Mouse (Mus musculus) spleen, adult 18-20 months (tissue): ENCODE data around the gene Rnf17.

Experiments
- DNase-seq, 2 experiments: peaks; one replicate each; pipeline ENCODE4 v3.0.0; 2022; ENCODE audit warnings: mixed read lengths in 2 of 2

Gene Rnf17

DNA sequence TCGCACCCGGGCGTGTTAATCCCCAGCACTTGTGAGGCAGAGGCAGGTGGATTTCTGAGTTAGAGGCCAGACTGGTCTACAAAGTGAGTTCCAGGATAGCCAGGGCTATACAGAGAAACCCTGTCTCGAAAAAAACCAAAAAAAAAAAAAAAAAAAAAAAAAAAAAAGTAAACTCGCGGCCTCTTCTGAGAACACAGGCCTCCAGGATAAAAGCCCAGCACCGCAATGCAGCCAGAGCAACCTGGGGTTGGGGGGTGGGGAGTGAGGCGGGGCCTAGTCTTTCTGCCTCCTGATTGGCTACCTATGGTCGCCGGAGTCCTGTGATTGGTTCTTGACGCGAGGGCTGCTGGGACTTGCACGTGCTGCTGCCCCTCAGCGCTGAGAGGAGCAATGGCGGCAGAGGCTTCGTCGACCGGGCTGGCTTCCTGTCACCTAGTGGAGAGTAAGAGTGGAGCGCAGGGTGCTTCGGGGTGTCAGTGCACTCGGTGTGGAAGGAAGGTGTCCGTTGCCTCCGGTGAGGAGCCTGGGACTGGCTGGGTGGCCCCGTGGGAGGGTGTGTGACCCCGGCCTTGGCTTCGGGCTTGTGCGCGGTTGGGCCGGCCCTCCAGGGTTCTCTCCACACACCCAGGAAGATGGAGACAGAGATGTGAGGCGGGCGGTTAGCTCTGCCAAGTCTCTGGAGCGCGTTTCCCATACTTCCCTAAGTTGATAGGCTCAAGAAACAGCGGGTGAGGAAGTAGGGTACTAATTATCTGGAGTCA is at the start of gene Rnf17:
Gene Rnf17, plus strand, starts transcription at position 271 of the 761 bp plus-strand sequence.
- no peak for DNase-seq

DNA sequence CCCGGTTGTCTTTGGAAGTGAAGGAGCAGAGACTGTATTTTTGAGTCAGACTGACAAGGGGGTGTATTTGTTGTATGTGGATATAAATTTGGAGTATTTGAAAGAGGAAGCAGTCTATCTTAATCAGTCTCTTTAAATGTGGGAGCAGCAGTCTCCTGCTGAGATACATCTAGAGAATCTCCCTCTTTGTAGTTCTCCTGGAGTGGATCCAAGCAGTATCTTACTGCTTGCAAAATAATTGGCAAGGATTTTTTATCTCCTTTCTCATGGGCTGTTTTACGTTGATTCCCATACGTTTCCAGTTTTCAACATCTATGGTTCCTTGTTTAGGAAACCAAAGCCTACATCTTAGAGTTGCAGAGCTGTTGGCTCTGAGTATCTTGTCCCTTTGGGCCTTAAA is 47.6 kb upstream of the Rnf17 start:
- DNase-seq, result no peak

DNA sequence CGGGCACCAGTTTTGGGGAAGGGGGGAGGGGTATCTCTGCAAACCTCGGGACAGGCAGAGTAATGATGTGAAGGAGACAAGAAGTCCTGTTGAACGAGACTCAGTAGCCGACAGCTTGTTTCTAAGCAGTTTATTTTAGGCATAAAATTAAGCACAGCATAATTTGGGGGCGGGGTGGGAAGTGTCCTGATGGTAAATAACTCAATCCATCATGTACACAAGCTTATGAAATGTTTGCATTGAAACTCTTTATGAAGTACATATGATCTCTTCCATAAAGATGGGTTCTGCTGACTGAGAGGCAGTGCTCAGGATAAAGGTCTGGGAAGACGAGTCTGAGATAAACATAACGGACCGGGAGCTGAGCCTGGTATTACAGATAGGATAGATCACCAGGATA is 47.0 kb upstream of the Rnf17 start:
- no peak for DNase-seq

DNA sequence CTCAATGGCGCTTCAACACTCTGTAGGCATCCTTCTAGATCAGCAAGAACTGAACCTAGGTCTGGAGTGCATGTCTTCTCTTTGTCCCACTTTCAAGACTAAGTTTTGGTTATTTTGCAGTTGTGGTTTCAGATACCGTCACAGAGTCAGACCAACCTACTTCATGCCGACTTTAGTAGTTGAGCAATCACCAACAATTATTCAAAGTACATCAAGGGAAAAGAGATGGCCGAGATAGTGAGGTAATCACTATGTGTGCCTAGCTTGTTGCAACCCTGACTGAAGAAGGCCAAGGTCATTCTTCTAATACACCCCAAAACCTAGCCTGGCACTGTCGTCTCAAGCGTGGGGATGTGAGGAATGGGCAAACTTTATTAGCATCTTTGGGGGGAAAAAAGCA is 46.2 kb upstream of the Rnf17 start:
- no peak for DNase-seq

DNA sequence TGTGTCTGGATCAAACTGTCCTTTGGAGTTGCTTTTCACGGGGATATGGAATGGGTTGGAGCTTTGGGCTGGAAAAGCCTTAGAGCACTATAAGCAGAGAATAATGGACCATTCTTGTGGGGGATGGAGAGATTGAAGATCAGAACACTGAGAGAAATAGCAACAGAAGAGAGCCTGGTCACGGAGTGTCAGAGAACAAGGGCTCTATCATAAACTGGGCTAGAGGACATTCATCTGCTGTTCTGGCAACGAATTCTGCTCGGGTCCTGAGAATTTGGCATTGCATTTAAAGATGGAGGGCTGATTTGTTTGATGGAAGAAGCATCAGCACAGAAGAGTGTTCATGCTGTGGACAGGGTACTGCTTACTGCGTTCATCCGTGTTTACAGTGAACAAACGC is 44.0 kb upstream of the Rnf17 start:
- DNase-seq, result no peak

DNA sequence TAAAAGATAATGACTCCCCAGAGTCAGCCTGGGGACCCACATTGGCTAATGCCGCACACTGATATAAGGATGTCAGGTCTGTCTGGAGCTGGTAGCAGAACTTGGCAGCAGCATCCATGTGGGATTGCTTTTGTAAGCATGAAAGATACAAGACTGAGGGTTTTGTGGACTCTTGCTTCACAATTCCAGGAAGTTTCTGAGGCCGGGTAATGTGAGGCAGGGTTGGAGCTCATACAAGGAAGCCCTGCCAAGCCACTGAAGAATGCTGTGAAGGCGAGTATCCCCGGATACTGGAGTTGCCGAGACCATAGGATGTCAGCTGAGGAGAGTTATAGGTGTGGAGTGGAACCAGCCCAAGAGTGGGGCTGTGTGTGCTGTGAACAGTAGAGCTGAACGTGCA is 43.2 kb upstream of the Rnf17 start:
- no peak for DNase-seq

DNA sequence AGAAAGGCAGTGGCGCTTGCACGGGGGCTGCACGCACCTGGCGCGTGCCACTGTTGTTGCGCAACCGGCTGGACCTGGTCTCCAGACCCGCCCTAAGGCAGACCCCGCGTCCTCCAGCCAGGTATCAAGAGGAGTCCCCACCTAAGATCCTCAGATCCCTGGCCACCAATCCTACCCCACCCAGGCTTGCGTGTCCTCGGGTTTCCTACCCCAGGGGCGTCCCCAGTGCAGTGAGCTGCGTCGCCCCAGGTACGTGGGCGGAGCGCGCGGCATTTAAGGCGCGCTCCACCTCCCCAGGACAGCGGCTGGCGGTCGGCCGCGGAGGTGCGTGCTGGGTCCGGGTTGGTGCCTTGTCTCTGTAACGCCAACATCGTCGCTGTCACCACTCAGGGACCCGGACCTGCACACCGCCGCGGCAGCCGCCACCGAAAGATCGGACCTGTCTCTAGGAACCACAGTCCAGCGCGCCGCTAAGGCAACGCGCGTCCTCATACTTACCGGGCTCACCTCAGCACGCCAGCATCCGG is 37.6 kb upstream of the Rnf17 start, which contains the start of gene Atp12a:
Gene Atp12a, plus strand, starts transcription at position 358 of the 527 bp plus-strand sequence.
- no peak for DNase-seq

DNA sequence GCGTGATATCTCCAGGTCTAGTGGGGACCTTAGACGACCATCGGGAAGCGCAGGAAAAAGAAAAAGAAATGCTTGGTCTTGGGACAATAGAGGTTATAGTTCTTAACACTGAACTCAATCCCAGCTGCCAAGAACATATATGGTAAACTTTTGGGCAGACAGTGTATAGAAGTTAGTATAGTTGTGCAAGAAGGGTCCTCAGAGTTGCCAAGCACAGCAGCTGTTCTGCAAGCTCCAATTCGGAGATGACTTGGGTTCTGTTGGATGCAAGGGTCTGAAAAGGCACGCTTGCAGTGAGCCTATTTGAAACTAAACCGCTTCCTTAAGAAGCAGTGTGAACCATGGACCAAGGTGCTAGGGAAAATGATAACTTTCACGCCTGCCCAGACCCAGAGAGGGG is 37.1 kb upstream of the Rnf17 start:
- DNase-seq, result no peak

DNA sequence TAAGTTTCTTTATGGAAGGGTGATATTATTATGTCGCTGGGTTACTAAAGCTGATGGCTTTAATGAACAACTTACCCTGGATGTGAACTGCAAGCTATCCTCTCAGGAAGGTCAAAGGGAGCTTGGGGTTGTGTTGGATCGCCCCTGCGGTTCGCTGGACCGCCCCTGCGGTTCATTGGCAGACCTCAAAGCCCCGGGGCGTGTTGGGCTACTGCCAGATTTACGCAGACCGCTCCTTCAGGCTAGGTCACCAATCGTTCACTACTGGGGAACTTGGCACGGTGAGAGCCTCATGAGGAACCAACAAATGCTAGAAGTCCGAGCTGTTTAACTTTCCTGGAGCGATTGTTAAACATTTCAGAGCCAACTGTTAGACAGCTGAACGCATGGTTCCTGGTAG is 35.7 kb upstream of the Rnf17 start:
- no peak for DNase-seq

DNA sequence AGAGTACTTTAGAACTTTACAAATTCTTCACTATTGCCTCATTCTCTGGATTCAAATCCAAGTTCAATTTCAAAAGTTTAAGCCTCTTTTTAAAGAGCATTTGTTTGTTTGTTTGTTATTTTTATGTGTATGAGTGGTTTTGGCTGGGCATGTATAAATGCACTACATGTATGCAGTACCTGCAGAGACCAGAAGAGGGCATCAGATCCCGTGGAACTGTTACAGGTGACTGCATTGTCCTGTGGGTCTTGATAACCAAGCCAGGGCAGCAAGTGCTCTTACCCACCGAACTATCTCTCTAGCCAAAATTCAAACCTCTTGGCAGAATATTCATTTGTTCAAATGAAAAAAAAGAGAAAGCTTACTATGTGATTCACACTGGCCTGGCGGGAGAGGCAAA is 33.5 kb upstream of the Rnf17 start:
- DNase-seq, result peak in 1 of 2 experiments; percentile 9

DNA sequence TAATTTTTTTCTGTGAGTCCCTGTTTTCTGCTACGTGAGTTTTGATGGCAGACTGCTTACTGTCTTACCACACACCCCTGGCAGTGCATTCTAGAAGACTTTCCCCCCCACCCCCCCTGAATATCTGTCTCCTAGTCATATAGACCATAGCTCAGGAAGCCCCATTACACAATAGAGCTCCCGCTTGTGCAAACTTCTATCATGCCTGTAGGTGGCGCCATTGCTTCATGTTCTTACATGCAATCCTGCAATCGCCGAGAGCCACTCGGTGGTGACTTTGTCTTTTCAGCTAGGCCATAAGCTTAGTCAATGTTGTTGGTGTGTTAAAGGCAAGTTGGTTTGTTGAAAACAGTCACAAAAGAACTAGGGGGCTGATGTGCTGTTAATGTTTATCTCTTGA is 26.6 kb upstream of the Rnf17 start:
- DNase-seq, result peak; percentile 14 to 57

DNA sequence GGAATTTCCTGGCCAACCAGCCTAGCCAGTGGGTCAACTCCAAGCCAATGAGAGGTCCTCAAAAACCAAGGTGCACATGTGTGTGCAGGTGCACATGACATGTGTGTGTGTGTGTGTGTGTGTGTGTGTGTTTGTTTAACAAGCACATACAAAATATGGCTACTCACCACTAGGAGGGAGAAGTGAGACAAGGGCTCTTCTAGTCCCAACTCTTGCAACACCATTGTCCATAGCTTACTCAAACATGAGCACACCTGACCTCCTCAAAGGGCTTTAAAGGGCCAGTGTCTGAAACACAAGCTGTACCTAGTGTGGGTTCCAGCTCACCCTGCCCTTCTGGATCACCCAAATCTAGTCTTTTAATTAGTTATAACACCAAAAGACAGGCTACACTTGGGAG is 24.6 kb upstream of the Rnf17 start:
- DNase-seq, result no peak

DNA sequence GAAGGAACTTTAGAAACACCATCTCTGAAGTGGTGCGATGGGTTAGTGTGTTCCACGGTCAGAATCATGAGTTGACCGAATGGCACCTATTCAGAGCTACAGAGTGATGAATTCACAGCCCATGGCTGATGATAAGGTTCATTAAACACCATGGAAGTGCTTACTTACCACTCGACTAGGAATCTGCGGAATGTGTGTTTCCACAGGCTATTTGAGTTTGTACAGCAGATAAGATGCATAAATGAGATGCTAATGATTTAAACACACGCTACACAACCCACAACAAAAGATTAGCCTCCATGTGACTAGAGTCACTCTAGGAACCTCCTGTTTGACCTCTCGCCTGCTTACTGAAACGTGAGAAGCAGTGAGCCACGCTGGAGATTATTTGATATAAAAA is 23.0 kb upstream of the Rnf17 start:
- DNase-seq, result no peak

DNA sequence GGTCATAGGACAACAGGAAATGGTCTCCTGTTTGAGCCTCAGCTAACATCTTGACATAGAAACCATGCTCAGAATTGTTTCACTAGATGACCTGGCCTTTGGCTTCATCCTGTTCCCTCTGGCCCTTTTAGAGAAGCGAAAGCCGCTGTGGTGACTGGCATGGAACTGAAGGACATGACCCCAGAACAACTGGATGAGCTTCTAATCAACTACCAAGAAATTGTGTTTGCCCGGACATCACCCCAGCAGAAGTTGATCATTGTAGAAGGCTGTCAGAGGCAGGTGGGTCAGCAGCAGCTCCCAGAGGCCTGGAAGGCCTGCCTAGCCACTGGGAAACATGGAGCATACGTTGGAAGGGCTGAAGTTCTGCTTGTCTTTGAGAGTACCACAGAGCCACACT is 20.0 kb upstream of the Rnf17 start:
- DNase-seq, result no peak

DNA sequence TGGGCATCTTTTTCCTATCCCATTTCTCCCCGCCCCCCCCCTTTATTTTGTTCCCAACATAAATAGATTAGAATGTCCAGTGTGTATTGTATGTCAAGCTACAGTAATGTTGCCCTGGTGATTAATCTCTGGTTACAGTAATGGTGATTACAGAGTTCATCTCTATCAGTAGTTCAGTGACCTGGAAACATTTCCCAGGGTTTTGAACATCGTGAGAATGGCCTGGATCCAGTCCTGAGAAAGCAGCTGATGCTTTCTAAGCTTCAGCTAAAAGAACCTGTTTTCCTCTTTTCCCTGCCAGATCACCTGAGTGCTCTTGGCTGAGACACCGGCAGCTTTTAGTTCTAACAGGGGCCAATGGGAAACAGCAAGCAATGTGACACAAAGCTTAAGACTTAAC is 12.1 kb upstream of the Rnf17 start:
- no peak for DNase-seq

DNA sequence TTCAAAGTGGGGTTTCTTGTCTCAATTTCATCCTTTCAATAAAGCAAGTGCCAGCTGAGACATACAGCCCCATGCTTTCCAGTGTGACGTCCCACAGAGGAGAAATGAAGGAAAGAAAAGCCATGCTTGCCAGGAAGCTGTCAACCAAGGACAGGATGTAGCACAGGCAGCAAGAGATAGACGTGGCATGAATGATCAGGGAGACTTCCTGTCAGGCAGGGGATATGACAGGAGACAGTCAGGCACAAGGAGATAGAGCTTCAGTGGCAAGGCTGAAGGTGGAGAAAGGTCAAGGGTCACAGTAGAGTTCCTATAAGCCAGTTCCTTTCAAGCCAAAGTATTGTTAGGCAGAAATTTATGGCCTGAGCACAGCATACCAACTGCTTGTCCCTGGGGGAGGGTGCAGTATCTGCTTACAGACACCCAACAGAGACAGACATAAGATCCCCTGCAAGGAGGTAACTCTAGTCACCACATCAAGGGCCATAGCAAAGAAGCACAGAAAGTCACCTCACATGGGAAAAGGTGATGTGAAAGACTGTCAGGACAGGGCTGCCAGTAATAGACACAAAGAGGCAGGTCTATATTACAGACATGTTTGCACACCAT is 8.6 kb upstream of the Rnf17 start:
- DNase-seq, result no peak

DNA sequence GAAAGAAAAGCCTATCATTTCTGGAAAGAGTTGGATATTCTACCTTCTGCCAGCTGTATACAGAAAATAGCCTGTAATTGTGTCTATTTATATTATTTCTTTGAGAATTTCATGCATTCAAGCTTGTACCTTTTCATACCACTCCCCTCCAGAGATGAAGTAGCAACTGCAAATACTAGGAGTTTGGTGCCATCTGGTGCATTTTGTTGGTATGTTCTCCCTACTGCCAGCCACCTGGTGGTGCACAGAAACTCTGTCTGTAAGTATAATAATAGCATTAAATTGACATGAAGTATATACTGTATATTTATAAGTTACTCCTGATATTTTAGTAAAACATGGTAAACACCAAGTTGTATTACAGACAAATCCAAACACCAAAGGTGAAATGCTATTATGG is 4.4 kb upstream of the Rnf17 start:
- DNase-seq, result no peak

DNA sequence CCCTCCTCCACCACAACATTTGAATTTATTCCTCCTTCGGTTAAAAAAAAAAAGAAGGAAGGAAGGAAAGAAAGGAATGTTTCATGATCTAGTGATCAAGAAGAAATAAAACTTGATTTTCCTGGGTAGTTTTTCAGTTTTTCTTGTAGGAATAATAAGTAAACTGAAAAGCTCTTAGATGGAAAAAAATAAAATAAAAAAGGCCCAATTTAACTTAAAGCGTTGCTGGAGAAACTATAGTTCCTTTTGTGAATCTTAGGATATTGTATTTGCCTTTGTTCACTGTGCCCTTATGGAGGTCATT is 643 bp downstream of the Rnf17 start:
- no peak for DNase-seq

DNA sequence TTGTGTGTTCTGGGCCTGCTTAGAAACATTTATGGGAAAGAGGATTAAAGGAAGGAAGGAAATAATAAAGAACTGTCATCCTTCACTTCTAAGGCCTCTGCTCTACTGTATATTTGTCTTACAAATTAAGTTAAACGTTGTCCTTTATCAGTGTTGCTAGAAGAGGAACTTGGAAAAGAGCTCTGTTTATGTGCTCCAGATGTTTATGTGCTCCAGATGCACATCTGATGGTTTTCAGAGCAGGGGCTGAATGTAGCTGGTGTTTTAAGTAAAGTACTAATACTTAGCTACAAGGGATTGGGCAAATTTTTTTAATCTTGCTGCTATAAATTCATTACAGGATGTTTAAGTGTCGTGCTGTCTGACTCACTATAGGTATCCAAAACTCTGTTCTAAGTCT is 59.7 kb downstream of the Rnf17 start:
- DNase-seq, result no peak

DNA sequence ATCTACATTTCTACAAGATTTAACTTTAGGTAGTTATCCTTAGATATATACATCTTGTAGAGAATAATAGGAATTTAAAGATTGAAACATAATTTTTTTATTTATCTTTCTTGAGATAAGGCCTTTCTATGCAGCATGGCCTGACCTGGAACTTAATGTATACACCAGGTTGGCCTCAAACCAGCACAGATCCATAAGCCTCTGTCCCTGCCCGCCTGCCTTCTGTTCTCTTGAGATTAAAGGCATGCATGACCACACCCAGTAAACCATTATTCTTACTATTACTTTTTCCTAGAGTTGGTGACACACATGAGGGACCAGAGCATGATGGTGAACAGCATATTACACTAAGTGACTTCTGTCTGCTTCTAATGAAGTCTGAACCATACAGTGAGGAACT is 60.3 kb downstream of the Rnf17 start:
- no peak for DNase-seq

DNA sequence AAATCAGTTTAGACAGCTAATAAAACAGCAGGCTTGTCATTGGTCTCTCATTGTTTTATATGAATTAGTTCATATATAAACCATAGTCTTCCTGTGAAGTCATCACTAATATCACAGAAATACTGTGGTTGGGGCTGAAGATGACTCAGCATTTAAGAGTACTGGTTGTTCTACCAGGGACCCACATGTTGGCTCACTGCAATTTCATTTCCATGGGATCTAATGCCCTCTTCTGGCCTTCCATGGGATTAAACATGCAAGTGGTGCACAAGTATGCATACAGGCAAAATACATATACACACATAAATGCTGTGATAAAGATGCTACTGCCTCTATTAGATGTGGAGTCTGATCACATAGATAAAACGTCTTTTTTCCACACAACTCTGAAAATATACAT is 65.8 kb downstream of the Rnf17 start:
- DNase-seq, result no peak

DNA sequence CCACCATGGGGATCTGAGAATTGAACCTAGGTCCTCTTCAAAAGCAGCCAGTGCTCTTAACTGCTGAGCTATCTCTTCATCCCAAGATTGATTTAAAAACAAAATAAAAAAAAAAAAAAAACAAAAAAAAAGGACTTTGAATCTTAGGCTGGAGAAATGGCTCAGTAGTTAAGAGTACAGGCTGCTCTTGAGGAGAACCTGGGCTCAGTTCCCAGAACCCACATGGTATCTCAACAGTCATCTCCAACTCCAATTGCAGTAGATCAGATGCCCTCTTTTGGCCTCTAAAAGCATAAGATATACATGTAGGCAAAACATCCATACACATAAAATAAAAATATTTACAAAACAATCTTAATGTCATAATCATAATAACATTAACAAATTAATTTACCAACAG is 87.4 kb downstream of the Rnf17 start:
- DNase-seq, result no peak

DNA sequence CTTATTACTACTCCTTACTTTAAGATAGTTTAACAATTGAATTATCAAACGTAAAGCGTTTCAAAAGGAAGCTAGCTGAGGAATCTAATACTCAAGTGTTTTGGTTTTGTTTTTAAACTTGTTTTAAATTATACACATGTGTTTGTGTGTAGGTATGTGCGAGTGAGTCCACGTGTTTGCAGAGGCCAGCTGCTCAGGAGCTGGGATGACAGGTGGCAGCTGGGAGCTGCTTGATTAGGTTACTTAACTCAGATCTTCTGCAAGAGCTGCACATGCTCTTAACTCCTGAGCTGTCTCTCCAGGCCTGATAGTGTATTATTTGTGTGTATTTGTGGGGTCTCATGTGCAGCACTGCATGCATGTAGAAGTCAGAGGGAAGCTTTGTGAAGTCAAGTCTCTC is 100.0 kb downstream of the Rnf17 start:
- no peak for DNase-seq

DNA sequence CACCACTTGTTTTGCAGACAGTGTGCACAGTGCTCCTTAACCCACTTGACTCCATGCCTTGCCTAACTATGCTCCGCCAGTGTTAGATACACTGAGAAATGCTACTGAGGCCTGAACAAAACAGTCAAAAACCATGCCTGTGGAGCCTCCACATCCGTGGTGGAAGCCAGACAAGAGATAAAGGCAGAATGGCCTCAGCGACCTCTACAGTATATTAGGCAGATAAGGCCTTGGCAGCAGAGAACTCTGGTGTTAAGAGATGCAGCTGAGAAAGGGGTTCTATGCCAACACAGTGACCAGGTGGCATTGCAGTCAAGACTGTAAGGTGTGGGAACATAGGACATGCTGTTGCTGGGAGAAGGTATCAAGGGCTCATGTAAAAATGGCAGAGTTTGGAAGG is 104.4 kb downstream of the Rnf17 start:
- DNase-seq, result no peak

DNA sequence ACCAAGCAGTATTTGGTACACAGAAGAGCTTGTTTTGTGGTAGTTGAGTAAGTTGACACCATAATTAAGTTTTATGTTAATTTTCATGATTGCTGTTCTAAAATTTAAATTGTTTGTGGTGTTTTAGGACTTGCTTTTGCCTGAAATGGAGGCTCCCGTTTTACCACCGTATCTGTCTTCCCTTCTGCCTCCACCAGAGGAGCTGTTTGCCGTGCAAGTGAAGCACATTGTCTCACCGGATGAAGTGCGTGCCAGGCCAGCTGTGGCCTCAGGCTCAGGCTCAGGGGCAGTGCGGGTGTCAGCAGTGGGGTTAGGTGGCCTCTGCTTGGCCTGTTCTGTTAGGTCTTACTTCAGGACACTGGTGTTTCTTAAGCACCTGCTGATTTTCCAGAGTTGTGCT is 109.7 kb downstream of the Rnf17 start:
- DNase-seq, result no peak
